Mouse (Mus musculus) embryonic facial prominence, embryonic 14.5 days (tissue): ENCODE measurements around the gene Ceacam3. TPM values are rescaled to one million over a fixed set of nuclear protein-coding genes. Genes with fewer than 3 reads are reported as not detected.
"Not testable (repeated sequence)": the region's sequence is repeated elsewhere in the genome, so short reads cannot be mapped to it uniquely, and the experiment has no call there.

ENCODE experiments used
- ATAC-seq: fragments of 200-750 bp; cut with Nextera tagmentation; 2 replicates; pipeline ENCODE4 v1.8.0; 2017; ENCODE audit warnings: low read depth, moderate number of reproducible peaks, moderate TSS enrichment
- DNase-seq: peaks from one replicate; pipeline ENCODE4 v3.0.0-alpha.2; 2015; ENCODE audit warnings: low spot score
- H3K27ac ChIP-seq: fragments of 300-500 bp; sonication (generic); replicated peaks from 2 replicates; pipeline ENCODE4 v1.5.1; 2014; ENCODE audit warnings: low read depth, mild to moderate bottlenecking, low read length, moderate library complexity
- H3K27me3 ChIP-seq: fragments of 300-500 bp; sonication (generic); replicated peaks from 2 replicates; pipeline ENCODE4 v1.6.1; 2014; ENCODE audit warnings: low read length; ENCODE audit not compliant: control insufficient read depth, insufficient read depth
- H3K36me3 ChIP-seq: fragments of 300-500 bp; sonication (generic); 2 replicates; pipeline ENCODE4 v1.6.1; 2014; ENCODE audit warnings: low read length, mixed read lengths; ENCODE audit not compliant: control insufficient read depth, insufficient read depth
- H3K4me1 ChIP-seq: fragments of 300-500 bp; sonication (generic); 2 replicates; pipeline ENCODE4 v1.6.1; 2014; ENCODE audit warnings: antibody characterized with exemption, low read length; ENCODE audit not compliant: control insufficient read depth, insufficient read depth
- H3K4me2 ChIP-seq: fragments of 300-500 bp; sonication (generic); 2 replicates; pipeline ENCODE4 v1.6.1; 2014; ENCODE audit warnings: low read depth, mild to moderate bottlenecking, low read length, moderate library complexity, mixed read lengths
- H3K4me3 ChIP-seq: fragments of 300-500 bp; sonication (generic); 2 replicates; pipeline ENCODE4 v1.5.1; 2014; ENCODE audit warnings: low read depth, mild to moderate bottlenecking, low read length
- H3K9ac ChIP-seq: fragments of 300-500 bp; sonication (generic); 2 replicates; pipeline ENCODE4 v1.6.1; 2014; ENCODE audit warnings: low read depth, mild to moderate bottlenecking, low read length, moderate library complexity, mixed read lengths
- H3K9me3 ChIP-seq: fragments of 300-500 bp; sonication (generic); 2 replicates; pipeline ENCODE4 v1.6.1; 2016; ENCODE audit warnings: low read length; ENCODE audit not compliant: control insufficient read depth
- WGBS: fragments of 180-500 bp; shearing (Covaris S2); extraction: QIAGEN DNeasy Blood & Tissue Kit; methylation state at CpG from one replicate; pipeline ENCODE4 v1.1.7; 2014; 5-methylcytosine and 5-hydroxymethylcytosine counted together
- polyA plus RNA-seq: library from polyadenylated mRNA; unstranded; fragments of >200 nt; fragmentation: Nextera tagmentation; extraction: Ambion mirVana; gene quantifications from 2 replicates; pipeline ENCODE4 v1.2.1, GENCODE M21; 2014

The Ceacam3 gene
- polyA plus RNA-seq = 0.08 TPM in 1 of 2 replicates, not detected in the other

- Histone ChIP-seq H3K36me3 (no peaks in the 10 kb centered on the region), H3K4me2 (no peak within 1 kb of the TSS), H3K27ac (no peak within 1 kb of the TSS), H3K4me1 (no peaks in the 10 kb centered on the region), H3K4me3 (no peak within 1 kb of the TSS), H3K27me3 (no peaks in the 10 kb centered on the region), H3K9ac (no peak within 1 kb of the TSS), H3K9me3 (0 out of 2 replicates have a peak, but pooled peaks cover 4% of the 10 kb centered on the region)
- ATAC-seq (no peak), DNase-seq (no peak)
- 88% methylated on average over 2 of the region's 2 CpGs for WGBS
Measured at GRCm38 (mm10) chr7:17149931-17150330, at the start of gene Ceacam3. Gene Ceacam3 (plus strand): TSS chr7:17150282.

- H3K4me3 ChIP-seq, ATAC-seq, H3K4me2 ChIP-seq, DNase-seq, H3K9me3 ChIP-seq, H3K4me1 ChIP-seq, H3K9ac ChIP-seq, H3K27me3 ChIP-seq, H3K27ac ChIP-seq, H3K36me3 ChIP-seq: not testable (repeated sequence)
- WGBS = 88% methylated on average over 13 of the region's 13 CpGs
Measured at GRCm38 (mm10) chr7:17101631-17102030, 48.5 kb upstream of the Ceacam3 start.

GRCm38 (mm10) chr7:17135307-17135706 lies 14.8 kb upstream of the Ceacam3 start:
- 86% methylated on average over 1 of the region's 1 CpGs for WGBS
- ATAC-seq = no peak

GRCm38 (mm10) chr7:17155634-17156033 lies 5.6 kb downstream of the Ceacam3 start:
- H3K4me2 ChIP-seq = no peak overlapping the region
- no peaks in the 10 kb centered on the region for H3K27me3 ChIP-seq
- no peak overlapping the region for H3K9ac ChIP-seq
- H3K4me3 ChIP-seq = no peak overlapping the region
- no peaks in the 10 kb centered on the region for H3K36me3 ChIP-seq
- WGBS = 34% methylated on average over 2 of the region's 2 CpGs
- ATAC-seq (no peak), DNase-seq (no peak)
- H3K9me3 ChIP-seq = no peaks in the 10 kb centered on the region
- H3K4me1 ChIP-seq = no peaks in the 10 kb centered on the region
- H3K27ac ChIP-seq = no peak overlapping the region

More at GRCm38 (mm10) chr7:17135307-17135706, 14.8 kb upstream of the Ceacam3 start:
- Histone ChIP-seq H3K36me3 (no peaks in the 10 kb centered on the region), H3K4me2 (no peak overlapping the region), H3K9ac (no peak overlapping the region), H3K4me1 (no peaks in the 10 kb centered on the region), H3K4me3 (no peak overlapping the region), H3K27ac (no peak overlapping the region), H3K9me3 (no peaks in the 10 kb centered on the region), H3K27me3 (no peaks in the 10 kb centered on the region)
- DNase-seq = no peak

- WGBS = 69% methylated on average over 3 of the region's 3 CpGs
Measured at GRCm38 (mm10) chr7:17156885-17157677, 7.0 kb downstream of the Ceacam3 start.

GRCm38 (mm10) chr7:17159011-17159410 lies 8.9 kb downstream of the Ceacam3 start:
- Histone ChIP-seq H3K4me1 (no peaks in the 10 kb centered on the region), H3K36me3 (no peaks in the 10 kb centered on the region), H3K27me3 (no peaks in the 10 kb centered on the region), H3K9ac (no peak overlapping the region), H3K9me3 (no peaks in the 10 kb centered on the region), H3K4me3 (no peak overlapping the region), H3K4me2 (no peak overlapping the region), H3K27ac (no peak overlapping the region)
- DNase-seq = peak; percentile 2
- no peak for ATAC-seq
- WGBS = 73% methylated on average over 7 of the region's 7 CpGs

More at GRCm38 (mm10) chr7:17156885-17157677, 7.0 kb downstream of the Ceacam3 start:
- no peak for DNase-seq
- Histone ChIP-seq H3K27me3 (no peaks in the 10 kb centered on the region), H3K4me1 (no peaks in the 10 kb centered on the region), H3K27ac (no peak overlapping the region), H3K4me2 (no peak overlapping the region), H3K9me3 (no peaks in the 10 kb centered on the region), H3K4me3 (no peak overlapping the region), H3K36me3 (no peaks in the 10 kb centered on the region), H3K9ac (no peak overlapping the region)
- no peak for ATAC-seq

GRCm38 (mm10) chr7:17171827-17172226 lies 21.7 kb downstream of the Ceacam3 start:
- H3K9ac ChIP-seq = no peak overlapping the region
- H3K36me3 ChIP-seq = no peaks in the 10 kb centered on the region
- 83% methylated on average over 4 of the region's 4 CpGs for WGBS
- no peaks in the 10 kb centered on the region for H3K27me3 ChIP-seq
- no peaks in the 10 kb centered on the region for H3K4me1 ChIP-seq
- H3K4me2 ChIP-seq = no peak overlapping the region
- H3K4me3 ChIP-seq = no peak overlapping the region
- ATAC-seq = no peak
- no peaks in the 10 kb centered on the region for H3K9me3 ChIP-seq
- H3K27ac ChIP-seq = no peak overlapping the region
- DNase-seq = no peak

GRCm38 (mm10) chr7:17203177-17203576 lies 53.1 kb downstream of the Ceacam3 start, which contains the start of gene Psg29:
Gene Psg29 (plus strand): TSS chr7:17203477.
- Histone ChIP-seq H3K27ac (no peak within 1 kb of the TSS), H3K27me3 (no peaks in the 10 kb centered on the region), H3K4me2 (no peak within 1 kb of the TSS), H3K4me1 (no peaks in the 10 kb centered on the region), H3K9ac (no peak within 1 kb of the TSS), H3K4me3 (no peak within 1 kb of the TSS), H3K36me3 (no peaks in the 10 kb centered on the region), H3K9me3 (peaks cover 5% of the 10 kb centered on the region)
- DNase-seq (no peak), ATAC-seq (no peak)
